Mouse (Mus musculus) c-Kit-positive CD71-positive TER-119-positive erythroid progenitor cells, embryonic 14.5 days (primary cell): ENCODE results near the gene Paqr3.

Experiments
- DNase-seq: peaks from one replicate; pipeline ENCODE4 v3.0.0-alpha.2; 2013; ENCODE audit warnings: low spot score

Gene Paqr3

DNA sequence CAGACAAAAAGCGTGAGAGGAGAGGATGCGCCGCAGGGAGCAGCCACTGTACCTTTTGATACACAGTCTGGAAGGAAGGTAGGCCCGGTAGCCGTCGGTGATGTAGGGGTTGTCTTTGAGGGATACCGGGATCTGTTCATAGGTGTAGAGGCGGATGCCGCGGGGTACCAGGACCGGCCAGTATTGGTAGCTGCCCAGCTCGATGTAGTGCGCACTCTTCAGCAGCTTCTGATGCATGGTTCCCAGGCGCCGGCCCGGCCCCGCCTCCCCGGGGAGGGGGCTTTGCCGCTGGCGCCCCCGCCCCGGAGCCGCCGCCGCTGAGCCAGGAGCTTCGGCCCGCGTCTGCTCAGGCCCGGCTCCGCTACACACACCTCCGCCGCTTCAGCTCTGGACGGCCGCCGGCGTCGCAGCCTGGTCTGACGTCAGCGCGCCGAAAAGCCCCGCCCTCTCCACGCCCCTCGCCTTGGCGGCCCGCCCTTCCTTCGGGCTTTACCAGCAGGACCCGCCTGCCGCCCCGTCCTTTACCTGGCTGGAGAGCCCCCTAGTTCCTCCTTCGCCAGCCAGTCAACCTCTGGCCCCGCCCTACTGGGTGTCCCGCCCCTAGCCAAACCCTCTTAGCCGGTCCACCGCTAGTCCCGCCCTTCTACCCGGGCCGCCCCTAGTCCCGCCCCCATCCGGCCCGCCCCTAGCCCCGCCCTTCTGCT is at the start of gene Paqr3:
Paqr3 (minus strand) TSS at position 390 of the 704 bp plus-strand sequence.
- DNase-seq = peak; percentile 85

DNA sequence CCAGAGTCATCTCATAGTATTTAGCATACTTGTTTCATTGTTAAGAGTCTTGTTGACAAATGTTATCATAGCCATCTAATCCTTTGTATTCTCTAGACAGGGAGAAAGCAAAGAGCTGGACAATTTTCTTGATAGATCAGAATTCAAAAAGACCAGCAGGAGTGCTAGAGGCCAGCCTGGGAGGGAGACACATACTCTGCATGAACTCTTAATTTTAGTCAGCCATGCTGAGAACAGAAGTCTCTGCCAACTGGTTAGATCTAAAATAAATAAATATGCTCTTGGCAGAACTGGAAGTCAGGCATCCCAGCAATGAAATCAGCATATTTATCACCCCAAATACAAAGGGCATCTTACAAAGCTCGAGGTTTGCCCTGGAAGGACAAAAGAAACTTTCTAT is 43.3 kb upstream of the Paqr3 start:
- no peak for DNase-seq

DNA sequence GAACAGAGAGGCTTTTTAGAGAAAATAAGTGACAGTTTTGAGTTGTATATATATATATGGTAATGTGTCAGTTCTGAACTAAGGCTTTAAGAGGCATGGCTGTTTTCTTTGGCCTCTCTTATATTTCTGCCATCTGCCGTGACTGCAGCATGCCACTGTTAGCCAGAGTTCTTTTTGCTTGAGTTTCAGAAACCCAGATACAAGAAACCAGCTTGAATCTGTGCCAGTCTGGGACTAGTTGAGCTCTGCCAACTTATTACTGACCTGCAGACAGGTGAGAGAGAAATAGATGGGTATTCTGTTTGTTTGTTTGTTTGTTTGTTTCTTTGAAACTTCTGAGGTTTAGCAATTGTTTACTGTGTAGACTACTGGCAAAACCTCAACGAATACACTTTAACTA is 23.9 kb upstream of the Paqr3 start:
- no peak for DNase-seq

DNA sequence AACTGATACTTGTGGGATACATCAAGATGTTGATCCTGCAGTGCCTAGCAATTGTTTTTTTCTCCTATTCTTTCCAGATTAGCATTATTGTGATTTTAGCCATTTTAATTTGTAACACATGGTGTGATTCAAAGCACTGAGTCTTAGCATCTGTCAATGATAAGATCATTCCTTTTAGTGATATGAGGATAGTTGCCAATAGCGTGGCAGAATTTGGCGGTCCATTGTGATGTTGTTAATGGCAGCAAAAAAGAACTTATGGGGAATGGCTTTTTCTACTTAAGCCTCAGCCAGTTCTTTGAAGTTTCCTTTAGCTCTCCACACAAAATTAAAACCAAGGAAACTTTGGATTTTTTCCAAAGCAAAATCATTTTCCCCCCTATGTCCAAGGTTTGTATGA is 18.2 kb upstream of the Paqr3 start:
- DNase-seq = no peak

DNA sequence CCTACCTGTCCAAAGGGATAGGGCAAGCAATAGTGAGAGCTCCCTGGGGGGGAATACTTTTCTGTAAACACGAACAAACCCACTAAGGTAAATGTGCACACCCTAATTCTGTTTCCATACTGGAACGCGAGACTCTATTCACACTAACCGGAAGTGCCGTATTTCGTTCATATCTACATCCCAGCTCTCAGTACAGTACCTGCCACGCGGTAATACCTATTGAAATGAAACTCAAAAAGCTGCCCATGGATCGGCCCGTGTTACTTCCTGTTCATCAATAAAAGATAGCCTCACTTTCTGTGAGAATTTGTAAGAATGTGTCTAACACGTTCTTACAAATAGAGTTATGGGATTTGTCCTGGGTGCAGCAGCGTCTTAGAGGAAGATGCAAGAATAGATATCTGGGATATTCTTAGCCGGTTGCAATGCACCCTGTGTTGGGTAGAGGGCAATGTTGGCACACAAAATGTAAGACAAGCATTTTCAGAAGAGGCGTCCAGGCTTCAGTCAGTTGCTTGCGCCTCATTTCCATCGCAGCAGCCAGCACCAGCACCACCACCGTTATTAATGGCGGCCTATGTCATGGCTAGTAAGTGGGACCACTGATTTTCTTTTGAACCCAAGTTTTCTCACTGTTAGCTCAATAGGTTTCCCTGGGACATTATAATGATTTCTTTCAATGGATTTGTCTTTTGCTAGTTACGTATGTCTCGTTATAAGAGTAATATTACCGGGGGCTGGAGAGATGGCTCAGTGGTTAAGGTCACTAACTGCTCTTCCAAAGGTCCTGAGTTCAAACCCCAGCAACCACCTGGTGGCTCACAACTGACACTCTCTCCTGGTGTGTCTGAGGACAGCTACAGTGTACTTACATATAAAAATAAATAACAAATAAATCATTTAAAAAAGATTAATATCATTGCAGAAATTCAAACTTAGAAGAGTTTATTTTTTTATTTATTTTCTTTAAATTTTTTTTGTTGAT is 17.1 kb upstream of the Paqr3 start:
- DNase-seq = peak; percentile 25

DNA sequence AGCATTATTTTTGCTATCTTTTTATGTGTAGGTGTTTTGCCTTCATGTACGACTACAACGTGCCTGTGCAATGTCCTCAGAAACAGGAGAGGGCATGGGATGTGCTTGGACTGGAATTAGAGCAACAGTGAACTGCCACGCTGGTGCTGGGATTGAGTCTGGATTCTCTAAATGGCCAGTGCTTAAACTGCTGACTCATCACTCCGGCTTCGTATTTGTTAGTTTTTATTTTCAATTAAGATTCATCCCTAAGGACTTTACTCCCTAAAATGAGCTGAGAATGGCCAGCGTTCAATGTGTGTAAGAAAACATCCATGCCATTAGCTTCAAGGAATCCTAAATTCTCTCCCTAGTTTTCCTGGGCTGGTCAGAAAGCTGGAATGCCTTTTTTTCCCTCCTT is 15.9 kb upstream of the Paqr3 start:
- no peak for DNase-seq

DNA sequence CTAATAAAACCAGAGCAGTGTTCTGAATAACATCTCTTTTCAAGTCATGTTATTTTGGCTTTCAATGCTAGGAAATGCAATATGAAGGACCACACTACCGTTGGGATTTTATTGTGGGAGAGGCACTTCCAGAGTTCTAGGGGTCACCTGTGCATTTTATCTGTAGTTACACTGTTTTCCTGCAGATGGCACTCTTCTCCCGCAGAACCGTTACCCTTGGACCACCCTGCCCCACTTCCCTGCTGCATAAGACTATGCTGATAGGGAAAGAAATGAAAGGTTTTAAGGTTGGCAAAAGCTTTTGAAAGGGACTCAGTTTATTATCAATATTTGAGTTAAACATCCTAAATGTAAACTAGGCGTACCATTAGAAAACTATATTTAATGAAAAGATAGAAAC is 14.6 kb upstream of the Paqr3 start:
- DNase-seq = peak; percentile 17

DNA sequence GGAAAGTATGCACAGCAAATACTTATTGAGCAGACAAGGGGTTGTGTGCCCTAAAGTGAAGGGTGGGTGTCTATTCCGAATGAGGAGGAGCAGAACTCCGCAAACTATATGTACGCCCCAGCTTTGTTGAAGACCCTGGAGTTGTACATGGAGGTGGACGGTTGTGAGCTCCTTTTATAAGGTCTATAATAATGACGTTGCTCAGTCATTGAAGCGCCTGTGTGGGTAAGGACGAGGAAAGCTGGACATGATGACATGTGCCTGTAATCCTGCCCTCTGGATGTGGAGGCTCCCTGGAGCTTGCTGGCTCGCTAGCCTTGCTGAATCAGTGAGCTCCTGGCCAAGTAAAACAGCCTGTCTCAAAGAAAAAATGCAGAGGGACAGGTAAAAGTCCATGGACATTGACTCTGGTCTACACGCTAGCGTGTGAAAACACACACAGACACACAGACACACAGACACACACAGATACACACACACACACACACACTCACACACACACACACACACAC is 14.1 kb upstream of the Paqr3 start:
- no peak for DNase-seq

DNA sequence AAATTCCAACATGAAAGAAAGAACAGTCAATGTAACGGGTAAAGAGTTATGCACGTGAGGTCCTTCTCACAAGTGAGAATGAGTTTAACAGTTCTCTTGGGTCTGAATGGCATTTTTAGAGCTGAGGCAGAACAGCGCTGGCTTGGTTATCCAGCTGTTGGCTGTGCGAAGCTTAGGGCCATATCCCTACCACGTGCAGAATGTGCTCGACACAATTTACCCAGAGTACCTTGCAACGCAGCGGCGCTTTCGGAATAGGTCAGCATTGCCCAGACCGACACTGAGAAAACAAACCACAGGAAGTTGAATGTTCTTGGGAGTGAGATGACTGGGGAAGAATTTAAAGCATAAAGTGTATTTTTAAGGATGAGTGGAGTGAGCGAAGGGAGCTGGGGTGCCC is 13.6 kb upstream of the Paqr3 start:
- no peak for DNase-seq

DNA sequence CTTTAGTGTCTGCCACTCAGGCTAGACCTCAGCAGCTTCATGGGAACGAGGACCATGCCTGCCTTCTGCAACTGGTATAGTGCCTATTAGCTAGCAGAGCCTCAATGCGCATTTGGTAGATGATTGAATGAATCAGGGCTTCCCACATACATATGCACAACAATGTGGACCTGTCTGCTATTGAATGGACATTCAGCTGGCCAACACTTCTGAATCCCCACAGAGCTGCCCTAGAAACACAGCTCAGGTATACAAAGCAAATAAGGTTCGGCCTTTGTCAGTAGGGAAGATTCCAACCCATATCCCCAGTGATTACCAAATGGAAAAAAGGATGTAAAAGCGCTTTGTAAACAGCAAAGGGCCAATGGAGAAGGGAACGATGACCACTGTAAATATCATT is 699 bp downstream of the Paqr3 start:
- no peak for DNase-seq

DNA sequence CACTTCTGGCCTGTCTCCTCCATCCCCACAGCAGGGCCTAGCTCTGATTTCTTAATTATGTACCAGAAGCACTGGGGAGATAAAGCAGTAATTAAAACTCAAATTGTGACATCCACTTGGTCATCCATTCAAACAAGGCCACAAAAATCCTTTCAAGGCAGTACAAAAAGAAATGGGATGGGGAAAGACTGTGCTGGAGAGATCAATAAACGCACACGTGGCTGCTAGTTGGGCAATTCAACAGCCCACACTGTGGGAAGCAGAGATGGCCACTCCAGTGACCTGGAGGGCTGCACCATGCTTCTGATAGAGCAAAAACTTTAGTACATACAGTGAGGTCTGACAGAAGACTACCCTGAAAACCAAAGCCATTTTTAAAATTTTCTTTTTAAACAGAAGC is 1.3 kb downstream of the Paqr3 start:
- DNase-seq = no peak

DNA sequence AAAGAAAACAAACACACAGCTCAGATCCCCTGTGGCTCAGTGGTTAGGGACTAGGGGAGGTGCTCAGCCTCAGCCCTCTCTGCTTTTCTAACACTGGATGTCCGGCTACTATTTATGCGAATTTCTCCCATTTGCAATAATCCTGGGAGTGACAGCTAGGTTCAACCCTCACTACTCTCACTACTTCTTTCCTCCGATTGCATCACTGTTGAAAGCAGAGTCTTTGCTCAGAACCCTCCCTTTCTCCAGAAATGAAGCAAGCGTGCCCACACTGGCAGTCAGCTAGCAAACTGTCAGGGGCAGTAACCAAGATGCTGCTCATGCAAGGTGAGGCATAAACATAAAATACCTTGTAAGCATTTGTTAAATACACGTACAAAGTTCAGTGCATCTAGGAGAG is 3.1 kb downstream of the Paqr3 start:
- no peak for DNase-seq

DNA sequence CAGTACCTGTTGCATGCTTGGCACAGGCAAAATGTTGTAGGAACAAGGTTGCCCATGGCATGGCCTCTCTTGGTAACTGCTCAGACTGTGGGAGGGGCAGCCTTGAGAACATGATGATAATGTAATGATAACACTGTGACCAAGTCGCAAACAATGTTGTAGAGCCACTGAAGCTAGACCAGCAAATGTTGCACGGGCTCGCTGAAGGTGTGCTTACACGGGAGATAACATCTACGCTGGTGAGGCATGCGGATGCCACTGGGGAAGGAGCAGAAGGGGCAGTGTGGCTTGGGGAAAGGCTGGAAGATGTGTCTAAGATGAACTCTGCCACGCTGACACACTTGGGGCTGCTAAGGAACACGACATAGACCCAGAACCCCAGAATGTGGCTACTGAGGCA is 11.4 kb downstream of the Paqr3 start:
- no peak for DNase-seq

DNA sequence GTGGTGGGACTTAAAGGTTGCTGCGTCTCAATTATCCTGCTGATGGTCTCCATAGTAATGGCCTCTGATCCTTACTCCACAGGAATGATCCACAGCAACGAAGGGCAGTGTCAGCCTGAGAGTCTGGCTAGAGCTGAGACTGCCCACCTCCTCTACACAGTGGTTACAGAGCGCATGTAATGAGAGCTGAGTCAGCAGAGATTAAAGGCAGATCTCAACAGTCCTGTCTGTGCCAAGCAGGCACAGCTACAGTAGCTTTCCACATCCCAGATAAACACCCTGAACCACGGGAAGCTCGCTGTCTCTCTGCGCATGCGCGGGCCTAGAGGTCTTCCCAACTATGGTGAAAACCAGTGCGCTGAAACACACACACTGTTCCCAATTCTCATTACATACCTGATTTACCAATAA is 13.8 kb downstream of the Paqr3 start:
- no peak for DNase-seq

DNA sequence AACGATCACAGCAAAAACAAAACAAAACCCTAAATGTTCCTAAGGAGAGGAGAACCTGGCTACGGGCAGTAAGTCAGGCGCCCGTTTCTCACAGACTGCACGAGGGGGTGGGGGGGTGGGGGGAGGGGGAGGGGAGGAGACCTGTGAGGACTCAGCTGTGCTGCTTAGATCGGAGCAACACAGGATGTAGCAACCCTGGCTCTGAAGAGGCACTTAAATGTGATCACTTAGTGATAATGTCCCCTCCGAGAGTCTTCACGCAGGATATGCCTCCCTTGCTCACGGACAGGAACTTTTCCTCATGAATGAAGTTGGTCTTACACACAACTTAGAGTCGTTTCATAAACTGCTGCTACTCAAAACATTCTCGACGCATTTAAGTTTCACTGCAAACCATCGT is 16.1 kb downstream of the Paqr3 start:
- no peak for DNase-seq

DNA sequence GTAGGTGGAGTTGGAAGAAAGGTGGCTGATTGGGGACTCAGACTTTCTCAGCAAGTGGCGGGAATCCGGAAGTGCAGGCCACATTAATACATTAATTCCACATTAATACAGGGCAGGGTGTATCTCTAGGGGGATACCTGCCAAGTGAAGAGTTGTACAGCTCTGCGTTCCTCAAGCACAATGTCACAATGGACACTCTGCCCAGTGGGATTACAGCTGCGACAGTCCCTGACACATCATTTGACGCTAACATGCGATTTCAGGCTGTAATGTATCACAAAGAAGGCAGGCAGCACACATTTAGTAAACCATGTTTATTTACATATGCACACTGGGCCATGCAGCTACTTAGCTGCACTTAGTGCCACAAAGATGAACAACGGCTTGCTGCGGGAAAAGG is 18.4 kb downstream of the Paqr3 start:
- DNase-seq = no peak

DNA sequence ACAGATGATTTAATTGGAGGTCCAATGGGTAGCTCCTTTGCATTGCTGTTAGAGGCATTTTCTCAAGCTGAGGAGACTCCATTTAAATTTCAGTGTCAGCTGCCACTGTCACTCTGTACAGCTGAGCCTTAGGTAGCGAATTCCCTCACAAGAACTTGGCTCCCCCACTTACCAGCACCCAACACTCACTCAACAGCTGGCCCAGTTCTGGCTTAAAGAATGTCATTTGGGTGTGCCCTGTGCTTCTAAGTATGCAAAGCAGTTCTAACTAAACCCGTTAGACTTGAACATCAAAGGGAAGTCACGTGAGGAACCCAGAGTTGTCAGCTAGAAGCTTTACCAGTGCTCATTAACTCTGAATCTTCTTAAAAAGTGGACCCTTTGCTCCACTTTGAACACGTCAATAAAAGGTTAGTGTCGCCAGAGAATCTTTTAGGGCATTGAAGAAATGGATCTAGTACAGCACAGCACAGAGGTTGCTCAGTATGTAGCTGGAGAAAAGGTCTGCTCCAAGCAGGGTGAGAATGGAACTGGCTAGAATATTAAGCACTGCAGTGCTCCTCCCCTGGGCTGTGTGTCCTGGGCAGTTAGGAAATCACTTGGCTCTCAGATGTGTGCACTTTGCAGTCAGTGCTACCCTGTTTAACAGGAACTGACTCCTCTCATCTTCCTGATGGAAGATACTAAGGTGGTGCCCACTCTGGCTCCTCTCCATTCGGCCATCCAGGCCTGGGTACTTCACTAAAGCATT is 21.2 kb downstream of the Paqr3 start:
- DNase-seq = no peak

DNA sequence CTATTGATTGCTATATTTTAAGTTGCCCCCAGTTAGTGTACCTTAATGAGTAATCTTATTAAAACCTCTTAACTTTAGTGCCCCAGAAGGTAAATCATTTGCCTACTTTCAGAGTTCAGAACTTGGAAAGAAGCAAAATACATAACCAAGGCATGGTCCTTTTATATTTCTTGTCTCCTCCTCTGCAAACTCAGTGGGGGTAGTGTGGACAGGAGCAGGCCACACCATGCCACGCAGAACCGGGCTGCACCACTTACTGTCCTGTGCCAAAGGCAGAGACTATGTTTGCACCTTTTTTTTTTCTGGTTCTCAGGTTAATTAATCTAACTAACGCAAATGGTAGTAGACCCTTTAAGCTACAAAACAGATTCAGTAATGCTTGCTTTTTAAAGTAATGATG is 22.0 kb downstream of the Paqr3 start:
- no peak for DNase-seq

DNA sequence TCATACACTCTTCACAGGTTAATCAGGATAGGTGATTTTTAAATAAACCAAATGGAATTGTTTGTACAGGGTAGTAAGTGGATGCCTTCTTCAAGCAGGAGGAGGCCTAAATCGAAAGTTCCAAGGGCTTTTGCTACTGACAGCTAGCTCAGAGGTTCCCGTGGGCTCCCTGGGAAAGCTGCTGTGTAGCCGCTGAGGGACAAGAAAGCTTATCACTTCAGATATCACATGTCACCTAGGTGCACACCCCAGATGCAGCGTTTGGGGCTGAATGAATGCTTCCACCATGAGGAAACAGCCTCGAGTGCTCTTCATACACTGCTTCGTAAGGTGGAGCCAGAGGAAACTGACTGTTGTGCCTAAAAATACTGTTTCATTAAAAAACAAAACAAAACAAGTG is 23.2 kb downstream of the Paqr3 start:
- no peak for DNase-seq

DNA sequence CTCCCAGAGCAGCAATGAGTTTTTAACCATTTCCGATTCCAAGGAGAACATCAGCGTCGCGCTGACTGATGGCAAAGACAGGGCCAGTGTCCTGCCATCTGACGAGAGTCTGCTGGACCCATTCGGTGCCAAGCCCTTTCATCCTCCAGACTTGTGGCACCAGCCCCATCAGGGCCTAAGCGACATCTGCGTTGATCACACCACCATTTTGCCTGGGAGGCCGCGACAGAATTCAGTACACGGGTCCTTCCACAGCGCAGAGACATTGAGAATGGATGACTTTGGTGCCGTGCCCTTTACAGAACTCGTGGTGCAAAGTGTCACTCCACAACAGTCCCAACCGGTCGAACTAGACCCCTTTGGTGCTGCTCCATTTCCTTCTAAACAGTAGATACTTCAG is 23.6 kb downstream of the Paqr3 start:
- DNase-seq = no peak

DNA sequence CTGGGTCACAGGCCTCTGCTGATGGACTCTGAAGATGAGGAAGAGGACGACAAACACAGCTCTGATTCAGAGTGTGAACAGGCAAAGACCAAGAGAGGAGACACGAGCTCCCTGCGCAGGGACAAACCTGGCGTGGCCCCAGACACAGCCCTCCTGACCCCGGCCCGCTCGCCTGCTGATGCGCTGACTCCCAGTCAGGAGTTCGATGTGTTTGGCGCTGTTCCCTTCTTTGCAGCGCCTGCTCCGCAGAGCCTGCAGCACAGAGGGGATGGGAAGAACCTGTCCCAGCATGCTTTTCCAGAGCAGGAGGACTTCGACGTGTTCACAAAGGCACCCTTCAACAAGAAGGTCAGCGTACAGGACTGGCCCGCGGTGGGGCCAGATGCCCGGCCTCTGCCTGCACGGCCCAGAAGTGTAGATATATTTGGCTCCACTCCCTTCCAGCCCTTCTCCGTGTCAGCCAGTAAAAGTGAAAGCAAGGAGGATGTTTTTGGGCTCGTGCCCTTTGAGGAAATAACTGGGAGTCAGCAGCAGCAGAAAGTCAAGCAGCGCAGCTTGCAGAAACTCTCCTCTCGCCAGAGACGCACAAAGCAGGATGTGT is 24.3 kb downstream of the Paqr3 start:
- no peak for DNase-seq

DNA sequence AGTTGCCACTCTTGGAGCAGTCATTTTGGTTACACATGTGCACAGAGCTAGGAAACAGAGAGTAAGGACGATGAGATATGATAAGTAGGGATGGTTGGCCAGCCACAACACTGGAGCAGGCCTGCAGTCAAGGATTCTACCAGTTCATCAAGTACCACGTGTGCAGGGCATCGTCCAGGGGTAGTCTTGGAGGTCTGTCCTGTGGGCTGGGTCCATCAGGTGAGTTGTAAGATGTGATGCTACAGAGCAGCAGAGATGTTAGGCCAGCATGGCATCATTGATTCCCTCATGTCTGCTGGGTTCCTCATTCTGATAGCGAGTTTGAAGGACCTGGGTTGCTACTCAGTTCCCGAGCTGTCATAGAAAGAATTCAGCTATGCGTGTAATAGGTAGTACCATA is 26.3 kb downstream of the Paqr3 start:
- no peak for DNase-seq
